Mouse (Mus musculus) midbrain, embryonic 15.5 days (tissue): ENCODE measurements around the gene Tcf7l1. TPM values are rescaled to one million over a fixed set of nuclear protein-coding genes. Genes with fewer than 3 reads are reported as not detected.

ENCODE experiments used
- ATAC-seq: fragments of 200-750 bp; cut with Nextera tagmentation; replicated peaks from 2 replicates; pipeline ENCODE4 v1.8.0; 2017; ENCODE audit warnings: moderate TSS enrichment
- H3K27ac ChIP-seq: fragments of 300-500 bp; sonication (generic); 2 replicates; pipeline ENCODE4 v1.5.1; 2015; ENCODE audit warnings: mild to moderate bottlenecking, inconsistent platforms
- H3K27me3 ChIP-seq: fragments of 300-500 bp; sonication (generic); replicated peaks from 2 replicates; pipeline ENCODE4 v1.6.1; 2015; ENCODE audit warnings: inconsistent platforms
- H3K36me3 ChIP-seq: fragments of 300-500 bp; sonication (generic); replicated peaks from 2 replicates; pipeline ENCODE4 v1.6.1; 2015; ENCODE audit warnings: inconsistent platforms
- H3K4me1 ChIP-seq: fragments of 300-500 bp; sonication (generic); 2 replicates; pipeline ENCODE4 v1.6.1; 2015; ENCODE audit warnings: inconsistent platforms
- H3K4me2 ChIP-seq: fragments of 300-500 bp; sonication (generic); 2 replicates; pipeline ENCODE4 v1.6.1; 2015; ENCODE audit warnings: inconsistent platforms, mild to moderate bottlenecking, moderate library complexity
- H3K4me3 ChIP-seq: fragments of 300-500 bp; sonication (generic); 2 replicates; pipeline ENCODE4 v1.5.1; 2015; ENCODE audit warnings: mild to moderate bottlenecking, inconsistent platforms
- H3K9ac ChIP-seq: fragments of 300-500 bp; sonication (generic); 2 replicates; pipeline ENCODE4 v1.6.1; 2015; ENCODE audit warnings: mild to moderate bottlenecking, inconsistent platforms
- H3K9me3 ChIP-seq: fragments of 300-500 bp; sonication (generic); 2 replicates; pipeline ENCODE4 v1.6.1; 2016; ENCODE audit warnings: inconsistent platforms
- WGBS: fragments of 180-500 bp; shearing (Covaris S2); methylation state at CpG from one replicate; pipeline ENCODE4 v1.1.7; 2015; ENCODE audit warnings: mixed read lengths; 5-methylcytosine and 5-hydroxymethylcytosine counted together
- polyA plus RNA-seq: library from polyadenylated mRNA; unstranded; fragments of >200 nt; fragmentation: Nextera tagmentation; extraction: Ambion mirVana; gene quantifications from 2 replicates; pipeline ENCODE4 v1.2.1, GENCODE M21; 2015

The Tcf7l1 gene
- polyA plus RNA-seq, 1 experiment from 2014 or later: 6.1 TPM

DNA sequence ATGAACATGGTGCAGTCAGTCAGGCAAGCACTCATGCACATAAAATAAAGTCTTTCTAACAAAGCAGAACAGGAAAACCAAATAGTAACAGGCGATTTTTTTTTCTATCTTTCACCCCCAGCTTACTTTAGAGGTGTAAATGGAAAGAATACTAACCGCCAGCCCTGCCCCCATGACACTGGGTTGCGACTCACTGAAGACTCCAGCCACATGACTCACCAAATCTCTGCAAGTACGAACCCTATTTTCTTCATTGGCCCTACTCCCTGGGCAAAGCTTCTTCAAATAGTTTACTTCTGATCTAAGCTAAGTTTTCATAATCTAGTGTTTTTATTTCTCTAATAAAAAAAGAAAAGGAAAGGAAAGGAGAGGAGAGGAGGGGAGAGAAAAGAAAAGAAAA is 144.5 kb downstream of the Tcf7l1 start:
- H3K4me1 ChIP-seq: no peaks in the 10 kb centered on the region
- WGBS: 80% methylated on average over 4 of the region's 4 CpGs
- no peaks in the 10 kb centered on the region for H3K36me3 ChIP-seq
- H3K27ac ChIP-seq: no peak overlapping the region
- no peak overlapping the region for H3K4me3 ChIP-seq
- no peaks in the 10 kb centered on the region for H3K9me3 ChIP-seq
- no peak for ATAC-seq
- no peaks in the 10 kb centered on the region for H3K27me3 ChIP-seq
- no peak overlapping the region for H3K4me2 ChIP-seq
- no peak overlapping the region for H3K9ac ChIP-seq

DNA sequence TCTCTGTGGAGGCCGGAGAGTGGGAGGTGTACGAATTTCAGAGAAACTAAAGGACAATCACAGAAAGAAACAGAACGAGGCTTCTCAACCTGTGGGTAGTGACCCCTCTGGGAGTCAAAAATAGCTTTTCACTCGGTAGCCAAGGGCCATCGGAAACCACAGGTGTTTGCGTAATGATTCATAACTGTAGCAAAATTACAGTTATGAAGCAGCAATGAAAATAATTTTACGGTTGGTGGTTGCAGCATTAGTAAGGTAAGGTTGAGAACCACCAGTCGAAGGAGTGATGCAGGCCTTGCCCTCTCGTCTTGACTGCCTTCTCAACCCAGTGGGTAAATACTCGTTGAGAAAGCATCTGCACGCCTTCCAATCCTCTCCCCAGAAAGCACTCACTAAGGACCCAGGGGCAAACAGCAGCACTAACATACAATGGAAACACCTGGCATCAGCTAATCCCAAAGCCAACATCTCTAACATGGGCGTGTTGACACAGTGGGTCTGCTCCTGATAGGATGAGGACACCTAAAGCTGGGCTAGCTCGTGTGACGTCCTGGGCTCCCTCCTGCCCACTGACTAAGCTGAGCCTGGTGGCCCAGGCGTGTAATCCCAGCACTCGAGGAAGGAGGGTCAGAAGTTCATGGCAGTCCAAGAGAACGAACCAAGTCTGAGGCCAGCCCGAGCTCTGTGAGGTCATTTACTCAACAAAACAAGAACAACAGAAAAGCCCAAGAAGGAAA is 147.7 kb downstream of the Tcf7l1 start:
- no peak overlapping the region for H3K4me2 ChIP-seq
- H3K27me3 ChIP-seq: no peaks in the 10 kb centered on the region
- H3K36me3 ChIP-seq: no peaks in the 10 kb centered on the region
- H3K27ac ChIP-seq: no peak overlapping the region
- H3K4me3 ChIP-seq: no peak overlapping the region
- 85% methylated on average over 18 of the region's 18 CpGs for WGBS
- no peaks in the 10 kb centered on the region for H3K4me1 ChIP-seq
- no peak overlapping the region for H3K9ac ChIP-seq
- no peak for ATAC-seq
- H3K9me3 ChIP-seq: no peaks in the 10 kb centered on the region

DNA sequence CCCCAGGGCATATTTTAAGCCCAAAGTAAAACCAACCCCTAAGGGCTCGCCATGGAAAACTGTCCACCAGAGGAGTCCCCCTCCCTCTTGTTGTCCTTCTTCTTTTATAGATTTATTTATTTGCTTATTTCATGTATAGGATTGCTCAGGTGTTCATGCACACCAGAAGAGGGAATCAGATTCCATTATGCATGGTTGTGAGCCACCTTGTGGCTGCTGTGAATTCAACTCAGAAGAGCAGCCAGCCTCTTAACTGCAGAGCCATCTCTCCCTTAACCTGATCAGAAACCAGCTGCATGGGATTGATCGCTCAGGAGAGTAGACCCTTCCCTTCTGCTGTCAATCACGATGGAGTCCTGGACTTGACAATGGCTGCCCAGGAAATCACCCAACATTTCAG is 152.1 kb downstream of the Tcf7l1 start:
- Histone ChIP-seq H3K27ac (no peak overlapping the region), H3K36me3 (no peaks in the 10 kb centered on the region), H3K9me3 (no peaks in the 10 kb centered on the region), H3K4me2 (no peak overlapping the region), H3K9ac (no peak overlapping the region), H3K4me1 (no peaks in the 10 kb centered on the region), H3K4me3 (no peak overlapping the region), H3K27me3 (no peaks in the 10 kb centered on the region)
- 90% methylated on average over 3 of the region's 3 CpGs for WGBS
- no peak for ATAC-seq

GRCm38 (mm10) chr6:72635760-72636431 is 153.2 kb downstream of the Tcf7l1 start:
- no peaks in the 10 kb centered on the region for H3K9me3 ChIP-seq
- no peak overlapping the region for H3K27ac ChIP-seq
- no peak overlapping the region for H3K9ac ChIP-seq
- no peaks in the 10 kb centered on the region for H3K4me1 ChIP-seq
- H3K4me2 ChIP-seq: no peak overlapping the region
- no peak overlapping the region for H3K4me3 ChIP-seq
- ATAC-seq: peak; percentile 66; the same call in 1 of the 2 replicates
- H3K27me3 ChIP-seq: no peaks in the 10 kb centered on the region
- WGBS: 53% methylated on average over 12 of the region's 12 CpGs
- H3K36me3 ChIP-seq: no peaks in the 10 kb centered on the region

GRCm38 (mm10) chr6:72634311-72634710 is 154.7 kb downstream of the Tcf7l1 start:
- 82% methylated on average over 10 of the region's 10 CpGs for WGBS
- H3K36me3 ChIP-seq: no peaks in the 10 kb centered on the region
- H3K27ac ChIP-seq: no peak overlapping the region
- H3K27me3 ChIP-seq: no peaks in the 10 kb centered on the region
- H3K4me3 ChIP-seq: no peak overlapping the region
- H3K9ac ChIP-seq: no peak overlapping the region
- no peak overlapping the region for H3K4me2 ChIP-seq
- no peak for ATAC-seq
- no peaks in the 10 kb centered on the region for H3K9me3 ChIP-seq
- H3K4me1 ChIP-seq: no peaks in the 10 kb centered on the region

- ATAC-seq: 0 out of 2 replicates have a peak, but pooled peaks have one; percentile 24
- Histone ChIP-seq H3K27me3 (no peaks in the 10 kb centered on the region), H3K27ac (no peak overlapping the region), H3K9ac (no peak overlapping the region), H3K4me3 (no peak overlapping the region), H3K4me2 (no peak overlapping the region), H3K36me3 (no peaks in the 10 kb centered on the region), H3K9me3 (no peaks in the 10 kb centered on the region), H3K4me1 (no peaks in the 10 kb centered on the region)
- WGBS: 76% methylated on average over 6 of the region's 6 CpGs
Observed at GRCm38 (mm10) chr6:72631700-72632099, 157.4 kb downstream of the Tcf7l1 start.

- Histone ChIP-seq H3K4me3 (no peak overlapping the region), H3K4me1 (no peaks in the 10 kb centered on the region), H3K27me3 (no peaks in the 10 kb centered on the region), H3K9me3 (no peaks in the 10 kb centered on the region), H3K36me3 (no peaks in the 10 kb centered on the region), H3K9ac (no peak overlapping the region), H3K4me2 (no peak overlapping the region), H3K27ac (no peak overlapping the region)
- 92% methylated on average over 14 of the region's 14 CpGs for WGBS
- no peak for ATAC-seq
Observed at GRCm38 (mm10) chr6:72630961-72631360, 158.1 kb downstream of the Tcf7l1 start.

DNA sequence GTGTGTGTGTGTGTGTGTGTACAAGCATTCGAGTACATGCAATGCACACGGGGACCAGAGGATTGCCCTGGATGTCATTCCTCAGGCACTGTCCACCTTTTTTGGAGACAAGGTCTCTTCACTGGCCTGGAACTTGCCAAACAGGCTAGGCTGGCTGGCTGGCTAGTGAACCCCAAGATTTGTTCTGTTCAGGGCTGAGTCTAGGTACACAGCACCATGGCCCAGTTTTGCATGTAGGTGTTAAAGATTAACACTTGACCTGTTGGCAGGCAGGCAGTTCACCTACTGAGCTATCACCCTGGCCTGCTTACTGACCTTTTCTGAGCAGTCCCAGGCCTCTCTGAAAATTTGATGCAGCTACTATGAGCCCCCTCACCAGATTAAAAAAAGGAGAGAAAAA is 158.7 kb downstream of the Tcf7l1 start:
- 93% methylated on average over 2 of the region's 2 CpGs for WGBS
- ATAC-seq: no peak
- no peaks in the 10 kb centered on the region for H3K4me1 ChIP-seq
- no peaks in the 10 kb centered on the region for H3K27me3 ChIP-seq
- H3K36me3 ChIP-seq: no peaks in the 10 kb centered on the region
- H3K4me2 ChIP-seq: no peak overlapping the region
- no peak overlapping the region for H3K27ac ChIP-seq
- no peak overlapping the region for H3K9ac ChIP-seq
- H3K4me3 ChIP-seq: no peak overlapping the region
- no peaks in the 10 kb centered on the region for H3K9me3 ChIP-seq

DNA sequence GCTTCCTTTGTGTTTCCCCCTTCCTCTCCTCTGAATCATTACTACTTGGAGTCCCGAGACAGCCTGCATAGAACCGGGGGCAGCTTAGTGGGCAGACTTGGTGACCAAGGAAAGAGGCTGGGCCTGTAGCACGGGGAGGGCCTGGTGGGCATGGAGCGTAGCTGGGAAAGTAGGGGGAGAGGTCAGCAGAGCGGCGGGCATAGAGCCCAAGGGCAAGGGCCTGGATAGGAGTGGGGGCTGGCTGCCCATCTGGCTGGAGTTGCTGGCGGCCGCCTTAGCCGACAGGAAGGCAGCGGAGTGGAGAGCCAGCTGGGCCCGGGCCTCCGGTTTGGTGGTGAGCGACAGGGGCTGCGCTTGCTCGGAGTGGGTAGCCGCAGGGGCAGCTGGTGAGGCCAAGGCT is 161.8 kb downstream of the Tcf7l1 start:
- 87% methylated on average over 16 of the region's 16 CpGs for WGBS
- H3K27ac ChIP-seq: no peak overlapping the region
- H3K4me3 ChIP-seq: no peak overlapping the region
- H3K9me3 ChIP-seq: no peaks in the 10 kb centered on the region
- no peak overlapping the region for H3K4me2 ChIP-seq
- H3K27me3 ChIP-seq: no peaks in the 10 kb centered on the region
- no peaks in the 10 kb centered on the region for H3K36me3 ChIP-seq
- H3K9ac ChIP-seq: no peak overlapping the region
- H3K4me1 ChIP-seq: no peaks in the 10 kb centered on the region
- ATAC-seq: no peak

GRCm38 (mm10) chr6:72626391-72626790 is 162.7 kb downstream of the Tcf7l1 start:
- Histone ChIP-seq H3K36me3 (no peaks in the 10 kb centered on the region), H3K4me2 (no peak overlapping the region), H3K4me3 (no peak overlapping the region), H3K9me3 (no peaks in the 10 kb centered on the region), H3K27ac (no peak overlapping the region), H3K9ac (no peak overlapping the region), H3K27me3 (no peaks in the 10 kb centered on the region), H3K4me1 (no peaks in the 10 kb centered on the region)
- WGBS: 88% methylated on average over 7 of the region's 7 CpGs
- no peak for ATAC-seq

DNA sequence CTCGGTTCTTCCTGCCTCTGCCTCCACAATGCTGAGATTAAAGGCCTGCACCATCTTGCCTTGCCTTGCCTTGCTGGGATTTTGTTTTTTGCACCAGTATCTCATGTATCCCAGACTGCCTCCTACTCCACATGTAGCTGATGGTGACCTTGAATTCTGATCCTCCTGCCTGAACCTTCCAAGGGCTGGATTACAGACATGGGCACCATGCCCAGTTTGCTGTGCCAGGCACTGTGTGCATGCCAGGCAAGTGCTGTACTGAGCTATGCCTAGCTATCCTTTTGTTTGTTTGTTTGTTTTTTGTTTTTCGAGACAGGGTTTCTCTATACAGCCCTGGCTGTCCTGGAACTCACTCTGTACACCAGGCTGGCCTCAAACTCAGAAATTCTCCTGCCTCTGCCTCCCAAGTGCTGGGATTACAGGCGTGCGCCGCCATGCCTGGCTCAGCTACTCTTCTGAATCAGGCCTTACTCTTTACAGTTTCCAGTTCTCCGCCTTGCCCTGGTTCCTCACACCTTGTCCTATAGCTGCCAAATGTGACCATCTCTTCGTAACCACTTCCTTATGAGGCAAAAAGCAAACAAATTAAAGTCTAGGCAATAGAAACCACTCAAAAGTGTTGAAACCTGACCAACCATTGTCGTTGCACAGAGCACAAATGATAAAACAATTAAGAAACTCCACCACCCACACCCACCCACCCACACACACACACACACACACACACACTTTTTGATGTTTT is 165.2 kb downstream of the Tcf7l1 start:
- no peak overlapping the region for H3K4me2 ChIP-seq
- H3K9ac ChIP-seq: no peak overlapping the region
- no peaks in the 10 kb centered on the region for H3K36me3 ChIP-seq
- H3K9me3 ChIP-seq: no peaks in the 10 kb centered on the region
- no peak overlapping the region for H3K27ac ChIP-seq
- ATAC-seq: no peak
- 85% methylated on average over 8 of the region's 8 CpGs for WGBS
- H3K27me3 ChIP-seq: no peaks in the 10 kb centered on the region
- no peak overlapping the region for H3K4me3 ChIP-seq
- no peaks in the 10 kb centered on the region for H3K4me1 ChIP-seq

GRCm38 (mm10) chr6:72622917-72623316 is 166.1 kb downstream of the Tcf7l1 start:
- Histone ChIP-seq H3K4me3 (no peak overlapping the region), H3K9ac (no peak overlapping the region), H3K36me3 (no peaks in the 10 kb centered on the region), H3K4me2 (no peak overlapping the region), H3K9me3 (no peaks in the 10 kb centered on the region), H3K27ac (no peak overlapping the region), H3K4me1 (no peaks in the 10 kb centered on the region), H3K27me3 (no peaks in the 10 kb centered on the region)
- 45% methylated on average over 3 of the region's 3 CpGs for WGBS
- ATAC-seq: no peak
